Mouse (Mus musculus) CH12.LX (cell line): ENCODE data around the gene Ccdc97. TPM values are rescaled to one million over a fixed set of nuclear protein-coding genes. Genes with fewer than 3 reads are reported as not detected.
A peak's percentile ranks its signal among the peaks of the same experiment; 100 is the strongest.

Source experiments
- DNase-seq: peaks from one replicate; pipeline ENCODE4 v3.0.0-alpha.2; 2013; ENCODE audit errors: extremely low read depth
- H3K27ac ChIP-seq: 2 replicates; pipeline ENCODE4 v1.5.1; 2012; ENCODE audit warnings: low read depth, mild to moderate bottlenecking, control low read depth, moderate library complexity; ENCODE audit not compliant: insufficient read depth
- H3K27me3 ChIP-seq: replicated peaks from 2 replicates; pipeline ENCODE3; 2012; ENCODE audit warnings: inconsistent platforms
- H3K36me3 ChIP-seq, 2 experiments: replicated peaks in 1 of 2; 2 replicates each; pipeline versions ENCODE3 to v1.6.1; 2012; ENCODE audit warnings: inconsistent platforms in 1 of 2, low read length in 1 of 2, mild to moderate bottlenecking in 1 of 2, mixed read lengths in 1 of 2, moderate library complexity in 1 of 2; ENCODE audit not compliant: control insufficient read depth in 1 of 2, insufficient read depth in 1 of 2
- H3K4me1 ChIP-seq, 2 experiments: 2 replicates each; pipeline ENCODE4 v1.6.1; 2012; ENCODE audit warnings: inconsistent platforms in 1 of 2, moderate library complexity in 1 of 2; ENCODE audit not compliant: insufficient read depth in 2 of 2, control insufficient read depth in 1 of 2
- H3K4me2 ChIP-seq: 2 replicates; pipeline ENCODE4 v1.6.1; 2012; ENCODE audit warnings: low read depth, mild to moderate bottlenecking, control low read depth; ENCODE audit not compliant: poor library complexity, insufficient read depth, severe bottlenecking
- H3K4me3 ChIP-seq, 3 experiments: fragments of 150-350 bp in 1 of 3; sonication (generic) in 1 of 3; replicated peaks in 1 of 3; 2 replicates each; pipeline versions ENCODE3 to v1.5.1; 2011 to 2012; ENCODE audit warnings: low read depth in 2 of 3, low read length in 2 of 3, mild to moderate bottlenecking in 2 of 3, moderate library complexity in 2 of 3, control low read depth in 1 of 3, improper control_type of control experiment in 1 of 3, inconsistent platforms in 1 of 3, mixed read lengths in 1 of 3; ENCODE audit not compliant: poor library complexity in 1 of 3
- H3K79me2 ChIP-seq: replicated peaks from 2 replicates; pipeline ENCODE4 v1.6.1; 2012; ENCODE audit warnings: mild to moderate bottlenecking, moderate library complexity; ENCODE audit not compliant: control insufficient read depth, poor library complexity, insufficient read depth, severe bottlenecking; ENCODE audit errors: extremely low read depth
- H3K9ac ChIP-seq: 2 replicates; pipeline ENCODE4 v1.6.1; 2012; ENCODE audit warnings: low read depth, mild to moderate bottlenecking, control low read depth, moderate library complexity; ENCODE audit not compliant: insufficient read depth
- H3K9me3 ChIP-seq: replicated peaks from 2 replicates; pipeline ENCODE3; 2012; ENCODE audit warnings: low read length, inconsistent platforms, mixed read lengths
- BHLHE40 ChIP-seq: IDR thresholded peaks from 2 replicates; pipeline ENCODE4 v1.6.1; 2011; ENCODE audit warnings: mild to moderate bottlenecking, low read depth, low read length, improper control_type of control experiment
- CHD1 ChIP-seq: IDR thresholded peaks from 2 replicates; pipeline ENCODE4 v1.6.1; 2012; ENCODE audit warnings: low read depth, low read length, improper control_type of control experiment, inconsistent platforms
- CTCF ChIP-seq, 2 experiments: IDR thresholded peaks in 1 of 2; conservative IDR thresholded peaks in 1 of 2; 2 replicates each; pipeline ENCODE4 v1.5.1; 2011 to 2012; ENCODE audit warnings: low read depth in 2 of 2, low read length in 2 of 2, improper control_type of control experiment in 1 of 2, inconsistent platforms in 1 of 2, mild to moderate bottlenecking in 1 of 2, moderate library complexity in 1 of 2
- E2F4 ChIP-seq: IDR thresholded peaks from 2 replicates; pipeline ENCODE4 v1.6.1; 2011; ENCODE audit warnings: low read depth, low read length, improper control_type of control experiment; ENCODE audit not compliant: insufficient replicate concordance
- EP300 ChIP-seq: IDR thresholded peaks from 2 replicates; pipeline ENCODE4 v1.6.1; 2011; ENCODE audit warnings: low read length, improper control_type of control experiment
- ETS1 ChIP-seq: conservative IDR thresholded peaks from 2 replicates; pipeline ENCODE4 v1.6.1; 2012; ENCODE audit warnings: low read depth, mild to moderate bottlenecking, inconsistent platforms, low read length, improper control_type of control experiment, moderate library complexity
- HCFC1 ChIP-seq: IDR thresholded peaks from 2 replicates; pipeline ENCODE4 v1.6.1; 2012; ENCODE audit warnings: low read depth, mild to moderate bottlenecking, inconsistent platforms, low read length, improper control_type of control experiment
- IRF4 ChIP-seq: IDR thresholded peaks from 2 replicates; pipeline ENCODE4 v1.6.1; 2014; ENCODE audit warnings: low read depth, mild to moderate bottlenecking, inconsistent platforms, low read length, improper control_type of control experiment
- JUND ChIP-seq: conservative IDR thresholded peaks from 2 replicates; pipeline ENCODE4 v1.6.1; 2011; ENCODE audit warnings: low read depth, low read length, improper control_type of control experiment
- KAT2A ChIP-seq: IDR thresholded peaks from 2 replicates; pipeline ENCODE4 v1.6.1; 2012; ENCODE audit warnings: low read length, improper control_type of control experiment, inconsistent platforms; ENCODE audit not compliant: insufficient replicate concordance
- MAFK ChIP-seq: IDR thresholded peaks from 2 replicates; pipeline ENCODE4 v1.6.1; 2011; ENCODE audit warnings: low read length, improper control_type of control experiment; ENCODE audit not compliant: insufficient replicate concordance
- MAX ChIP-seq: IDR thresholded peaks from 2 replicates; pipeline ENCODE4 v1.6.1; 2011; ENCODE audit warnings: low read length, improper control_type of control experiment
- MAZ ChIP-seq: IDR thresholded peaks from 2 replicates; pipeline ENCODE4 v1.6.1; 2012; ENCODE audit warnings: low read depth, mild to moderate bottlenecking, inconsistent platforms, low read length, improper control_type of control experiment, moderate library complexity
- NELFE ChIP-seq: IDR thresholded peaks from 2 replicates; pipeline ENCODE4 v1.6.1; 2011; ENCODE audit warnings: low read depth, low read length, improper control_type of control experiment
- NRF1 ChIP-seq: IDR thresholded peaks from 2 replicates; pipeline ENCODE4 v1.6.1; 2014; ENCODE audit warnings: low read depth, mild to moderate bottlenecking, inconsistent platforms, low read length, improper control_type of control experiment, moderate library complexity
- PAX5 ChIP-seq: IDR thresholded peaks from 2 replicates; pipeline ENCODE4 v1.6.1; 2012; ENCODE audit warnings: low read length, inconsistent platforms, mixed read lengths
- POLR2A ChIP-seq: IDR thresholded peaks from 2 replicates; pipeline ENCODE4 v1.6.1; 2011; ENCODE audit warnings: low read depth, mild to moderate bottlenecking, improper control_type of control experiment, low read length
- POLR2AphosphoS2 ChIP-seq: IDR thresholded peaks from 2 replicates; pipeline ENCODE4 v1.6.1; 2011; ENCODE audit warnings: low read depth, low read length, improper control_type of control experiment
- RAD21 ChIP-seq: IDR thresholded peaks from 2 replicates; pipeline ENCODE4 v1.6.1; 2011; ENCODE audit warnings: low read depth, mild to moderate bottlenecking, low read length, improper control_type of control experiment, moderate library complexity
- RCOR1 ChIP-seq: conservative IDR thresholded peaks from 2 replicates; pipeline ENCODE4 v1.6.1; 2012; ENCODE audit warnings: low read depth, mild to moderate bottlenecking, inconsistent platforms, low read length, improper control_type of control experiment
- SMC3 ChIP-seq: IDR thresholded peaks from 2 replicates; pipeline ENCODE4 v1.6.1; 2011; ENCODE audit warnings: low read depth, low read length, improper control_type of control experiment
- TBP ChIP-seq: conservative IDR thresholded peaks from 2 replicates; pipeline ENCODE4 v1.6.1; 2011; ENCODE audit warnings: low read depth, low read length, improper control_type of control experiment
- UBTF ChIP-seq: IDR thresholded peaks from 2 replicates; pipeline ENCODE4 v1.6.1; 2012; ENCODE audit warnings: low read depth, mild to moderate bottlenecking, inconsistent platforms, low read length, improper control_type of control experiment, moderate library complexity
- USF1 ChIP-seq: IDR thresholded peaks from 2 replicates; pipeline ENCODE4 v1.6.1; 2014; ENCODE audit warnings: low read depth, mild to moderate bottlenecking, inconsistent platforms, low read length, improper control_type of control experiment
- USF2 ChIP-seq: conservative IDR thresholded peaks from 2 replicates; pipeline ENCODE4 v1.6.1; 2011; ENCODE audit warnings: low read depth, low read length, improper control_type of control experiment
- ZC3H11A ChIP-seq: IDR thresholded peaks from 2 replicates; pipeline ENCODE4 v1.6.1; 2012; ENCODE audit warnings: low read depth, mild to moderate bottlenecking, inconsistent platforms, low read length, improper control_type of control experiment
- ZKSCAN1 ChIP-seq: IDR thresholded peaks from 2 replicates; pipeline ENCODE4 v1.6.1; 2012; ENCODE audit warnings: low read depth, inconsistent platforms, low read length, improper control_type of control experiment, borderline replicate concordance
- ZMIZ1 ChIP-seq: IDR thresholded peaks from 2 replicates; pipeline ENCODE4 v1.6.1; 2012; ENCODE audit warnings: low read depth, mild to moderate bottlenecking, inconsistent platforms, low read length, improper control_type of control experiment
- dilution Hi-C: fragments of 300-500 bp; cut with MboI; formaldehyde crosslinking; loops from 2 replicates; pipeline ENCODE4 v1.14.3; 2020; ENCODE audit warnings: low sequenced_read_pairs; ENCODE audit not compliant: extremely low pct_unique_long_range_greater_than_20kb, extremely low pct_ligation_motif_present
- in situ Hi-C: fragments of 300-500 bp; cut with MboI; formaldehyde crosslinking; loops from 3 replicates; pipeline ENCODE4 v1.14.3; 2019; ENCODE audit warnings: low sequenced_read_pairs, low pct_ligation_motif_present, low pct_unique_long_range_greater_than_20kb, mixed read lengths
- polyA plus RNA-seq: library from polyadenylated mRNA; unstranded; fragments of >175 nt; gene quantifications from 2 replicates; pipeline ENCODE4 v1.2.1, GENCODE M21; 2012; ENCODE audit warnings: low read depth; ENCODE audit not compliant: insufficient read length
- total RNA-seq, 2 experiments: library from RNA; depleted of rRNA; stranded (reverse); fragments of 300-350 nt in 1 of 2; fragments of >200 nt in 1 of 2; gene quantifications; 2 replicates each; pipeline ENCODE4 v1.2.3; 2012 to 2014

Gene Ccdc97
- total and polyA plus RNA-seq, 3 experiments: 5.7 to 44.8 (median 14.1) TPM

- TF ChIP-seq BHLHE40: peak; percentile 93
- TF ChIP-seq TBP: peak; percentile 57; the same call in 1 of the 2 replicates
- TF ChIP-seq IRF4: peak; percentile 82
- no peak; the same call in 1 of the 2 replicates for TF ChIP-seq UBTF
Observed at GRCm38 (mm10) chr7:25756011-25756410, 37.1 kb upstream of the Ccdc97 start (continued).

DNA sequence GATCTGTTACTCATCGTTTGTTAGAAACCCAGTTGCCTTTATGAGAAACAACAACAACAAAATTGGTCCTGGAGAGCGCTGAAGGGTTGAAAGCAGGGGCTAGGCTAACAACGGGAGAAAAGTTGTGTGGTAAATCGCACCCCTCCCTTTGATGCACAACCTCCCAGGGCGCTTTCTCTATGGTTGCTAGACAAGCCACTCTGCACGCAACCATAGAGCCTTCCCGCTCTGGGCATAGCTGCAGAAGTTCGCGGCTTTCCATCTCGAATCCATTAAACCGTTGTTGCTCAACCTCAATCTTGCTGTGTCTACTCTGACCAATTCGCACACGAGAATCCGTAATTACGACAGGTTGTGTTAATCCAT, 36.6 kb upstream of the Ccdc97 start:
- DNase-seq: no peak
- Histone ChIP-seq H3K9ac (peak overlapping the region; percentile 58), H3K27ac (peak overlapping the region; percentile 78), H3K4me1 (peaks cover 5 to 29% of the 10 kb centered on the region in 2 experiments; a peak in 3 of 4 replicates), H3K27me3 (peaks cover 34% of the 10 kb centered on the region), H3K4me3 (peak overlapping the region; percentile 66 to 95 (median 66)), H3K79me2 (peaks cover 41% of the 10 kb centered on the region), H3K9me3 (no peaks in the 10 kb centered on the region), H3K4me2 (peak overlapping the region; percentile 89), H3K36me3 (peaks cover 3 to 22% of the 10 kb centered on the region in 2 experiments)
- dilution Hi-C loops (no loop called here), in situ Hi-C loops (loop anchor here (5.0 kb wide), 1 partner anchor 52 kb away; no protein-coding TSS in a partner anchor)
- TF ChIP-seq MAX (no peak), BHLHE40 (0 out of 2 replicates have a peak, but pooled peaks have one; percentile 3), KAT2A (no peak), TBP (no peak)

- Histone ChIP-seq H3K9ac (peak within 1 kb of the TSS; percentile 100), H3K27me3 (peaks cover 31% of the 10 kb centered on the region), H3K79me2 (peaks cover 44% of the 10 kb centered on the region), H3K27ac (peak within 1 kb of the TSS; percentile 97), H3K4me3 (peak within 1 kb of the TSS; percentile 69 to 95 (median 94)), H3K4me2 (peak within 1 kb of the TSS; percentile 89), H3K36me3 (peaks cover 7 to 25% of the 10 kb centered on the region in 2 experiments), H3K9me3 (no peaks in the 10 kb centered on the region), H3K4me1 (peaks cover 5 to 32% of the 10 kb centered on the region in 2 experiments; a peak in 3 of 4 replicates)
- dilution Hi-C loops: no loop called here
- peak; percentile 99 for DNase-seq
- in situ Hi-C loops: loop anchor here (5.0 kb wide), 2 partner anchors 38 to 52 kb away; partner anchors contain the start of gene Ccdc97
- no peak for TF ChIP-seq USF2
- TF ChIP-seq MAZ: peak; percentile 75
- TF ChIP-seq ZC3H11A: no peak
- TF ChIP-seq CTCF (conservative IDR thresholded peaks at IDR 0.05 in 1 of 2, IDR thresholded peaks at IDR 0.05 in 1 of 2; ENCODE audit: low read depth in 2 of 2, low read length in 2 of 2): peak in 1 of 2 experiments; percentile 39; a peak in 2 of 4 replicates
- peak; percentile 66 for TF ChIP-seq ZMIZ1
- TF ChIP-seq MAFK: no peak
- no peak for TF ChIP-seq ZKSCAN1
- TF ChIP-seq RAD21: no peak
- peak; percentile 57 for TF ChIP-seq POLR2A
- peak; percentile 35; the same call in 1 of the 2 replicates for TF ChIP-seq TBP
- peak; percentile 25 for TF ChIP-seq BHLHE40
- TF ChIP-seq JUND: no peak
- TF ChIP-seq IRF4: peak; percentile 45; the same call in 1 of the 2 replicates
- peak; percentile 74; the same call in 1 of the 2 replicates for TF ChIP-seq KAT2A
- TF ChIP-seq ETS1: no peak
- TF ChIP-seq SMC3: no peak
- TF ChIP-seq POLR2AphosphoS2: no peak
- peak; percentile 69 for TF ChIP-seq NRF1
- TF ChIP-seq NELFE: peak; percentile 80
- no peak for TF ChIP-seq CHD1
- 0 out of 2 replicates have a peak, but pooled peaks have one; percentile 10 for TF ChIP-seq EP300
- peak; percentile 68 for TF ChIP-seq HCFC1
- peak; percentile 97 for TF ChIP-seq E2F4
- TF ChIP-seq USF1: no peak
- peak; percentile 60; the same call in 1 of the 2 replicates for TF ChIP-seq RCOR1
- TF ChIP-seq PAX5: no peak
Observed at GRCm38 (mm10) chr7:25754738-25755467, 36.0 kb upstream of the Ccdc97 start, which contains the start of gene Hnrnpul1. Gene Hnrnpul1, minus strand, starts transcription at chr7:25754757.
